Mouse (Mus musculus) small intestine, adult 2 months (tissue): ENCODE results near the gene Sftpa1. TPM values are rescaled to one million over a fixed set of nuclear protein-coding genes. Genes with fewer than 3 reads are reported as not detected.

Source experiments
- H3K27ac ChIP-seq: fragments of 200-500 bp; 2 replicates; pipeline ENCODE4 v1.5.1; 2012; ENCODE audit warnings: low read depth, low read length, control low read depth, inconsistent platforms; ENCODE audit not compliant: insufficient read depth
- H3K27me3 ChIP-seq: fragments of 200-500 bp; 2 replicates; pipeline ENCODE4 v1.6.1; 2012; ENCODE audit warnings: mild to moderate bottlenecking, moderate library complexity, low read length, inconsistent platforms; ENCODE audit not compliant: control insufficient read depth, insufficient read depth
- H3K36me3 ChIP-seq: fragments of 200-500 bp; 2 replicates; pipeline ENCODE4 v1.6.1; 2012; ENCODE audit warnings: mild to moderate bottlenecking, low read length, control low read depth, inconsistent platforms; ENCODE audit not compliant: control insufficient read depth, insufficient read depth
- H3K4me1 ChIP-seq: fragments of 200-500 bp; 2 replicates; pipeline ENCODE4 v1.6.1; 2012; ENCODE audit warnings: low read length, inconsistent platforms, mixed read lengths; ENCODE audit not compliant: control insufficient read depth, insufficient read depth, insufficient read length
- H3K4me3 ChIP-seq: fragments of 200-500 bp; 2 replicates; pipeline ENCODE4 v1.5.1; 2012; ENCODE audit warnings: low read depth, mild to moderate bottlenecking, control low read depth, inconsistent platforms, low read length, moderate library complexity
- CTCF ChIP-seq: fragments of 200-500 bp; IDR thresholded peaks from 2 replicates; pipeline ENCODE4 v1.5.1; 2012; ENCODE audit warnings: low read depth, mild to moderate bottlenecking, control low read depth, inconsistent platforms, low read length, moderate library complexity, mixed read lengths; ENCODE audit not compliant: insufficient replicate concordance, insufficient read length; ENCODE audit errors: extremely low read depth
- POLR2A ChIP-seq: fragments of 200-500 bp; IDR thresholded peaks from 2 replicates; pipeline ENCODE4 v1.6.1; 2012; ENCODE audit warnings: low read depth, mild to moderate bottlenecking, control low read depth, inconsistent platforms, low read length, moderate library complexity
- WGBS: fragments of 180-500 bp; shearing (Covaris S2); methylation state at CpG from one replicate; pipeline ENCODE4 v1.1.7; 2018; 5-methylcytosine and 5-hydroxymethylcytosine counted together
- polyA plus RNA-seq: library from polyadenylated mRNA; depleted of rRNA; stranded (reverse); fragments of >200 nt; gene quantifications from 2 replicates; pipeline ENCODE4 v1.2.3, GENCODE M21; 2012

The Sftpa1 gene
- polyA plus RNA-seq, 1 experiment = not detected

DNA sequence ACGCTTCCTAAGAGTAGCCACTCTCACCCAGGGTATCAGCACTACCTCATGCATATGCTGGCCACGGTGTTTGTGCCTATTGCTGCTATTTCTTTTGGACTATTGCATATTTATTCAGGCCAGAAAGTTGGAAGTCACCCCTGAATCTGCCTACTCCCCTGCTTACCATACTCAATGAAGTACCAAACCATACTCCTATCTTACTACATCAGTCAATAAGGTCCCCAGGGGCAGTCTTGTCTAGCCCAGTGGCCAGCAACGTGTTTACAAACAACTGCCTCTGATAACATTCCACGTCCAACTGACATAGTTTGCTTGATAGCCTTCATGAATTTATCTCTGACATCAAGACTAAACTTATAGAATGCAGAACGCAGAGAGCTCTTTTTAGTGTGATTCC, 30.3 kb upstream of the Sftpa1 start:
- TF ChIP-seq CTCF (no peak), POLR2A (no peak)
- Histone ChIP-seq H3K4me3 (no peak overlapping the region), H3K27me3 (no peaks in the 10 kb centered on the region), H3K4me1 (no peaks in the 10 kb centered on the region), H3K27ac (no peak overlapping the region), H3K36me3 (no peaks in the 10 kb centered on the region)
- 65% methylated on average over 5 of the region's 5 CpGs for WGBS

DNA sequence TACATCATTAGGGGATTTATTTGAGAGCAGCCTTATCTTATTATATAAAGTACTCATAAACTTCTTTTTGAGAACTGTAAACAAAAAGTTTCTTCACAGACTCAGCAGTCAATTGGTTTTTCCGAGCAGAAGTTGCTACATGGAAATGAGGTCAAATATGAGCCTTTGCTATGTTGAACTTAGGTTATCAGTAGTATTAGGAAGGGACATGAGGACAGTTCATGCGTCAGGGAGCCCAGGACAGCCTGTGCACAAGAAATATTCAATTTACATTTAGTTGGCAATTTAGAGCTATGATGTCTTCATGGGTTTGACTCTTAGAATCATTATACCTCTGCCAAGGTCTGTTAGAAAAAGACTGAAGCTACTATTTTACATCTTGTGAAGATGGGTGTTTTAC, 29.3 kb upstream of the Sftpa1 start:
- H3K27ac ChIP-seq = no peak overlapping the region
- 46% methylated on average over 2 of the region's 2 CpGs for WGBS

DNA sequence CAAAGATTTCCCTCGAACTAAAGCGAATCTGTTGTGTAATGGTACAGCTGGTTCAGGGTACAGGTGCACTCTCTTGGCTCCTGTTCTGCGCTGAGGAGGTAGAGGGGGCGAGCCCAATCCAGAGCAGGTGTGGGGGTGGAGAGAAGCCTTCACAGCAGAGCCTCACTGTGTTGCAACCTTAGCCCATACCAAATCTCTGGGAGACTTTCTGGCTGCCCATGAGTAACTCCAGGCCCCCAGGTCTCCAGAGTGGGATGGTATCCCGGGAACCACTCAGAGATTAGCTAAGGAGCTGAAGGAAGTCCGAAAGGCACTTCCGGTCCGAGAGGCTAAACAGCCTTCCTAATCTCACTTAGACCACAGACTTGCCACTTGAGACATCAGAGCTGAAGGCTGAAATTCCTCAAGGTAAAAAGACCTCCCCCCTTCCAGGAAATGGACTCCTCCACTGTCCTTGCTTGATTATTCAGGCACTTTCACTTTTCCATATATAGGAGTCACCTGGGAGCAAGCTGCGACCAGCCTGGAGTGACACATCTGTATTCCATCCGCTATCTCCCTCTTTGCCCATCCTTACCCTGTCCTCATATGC, 26.6 kb upstream of the Sftpa1 start, which contains the start of gene Mat1a:
Gene Mat1a, plus strand, starts transcription at position 183 of the 592 bp plus-strand sequence.
- WGBS = 50% methylated on average over 10 of the region's 10 CpGs
- H3K27me3 ChIP-seq = no peaks in the 10 kb centered on the region
- 0 out of 2 replicates have a peak within 1 kb of the TSS, but pooled peaks have one; percentile 3 for H3K4me3 ChIP-seq
- H3K27ac ChIP-seq = no peak within 1 kb of the TSS
- no peaks in the 10 kb centered on the region for H3K4me1 ChIP-seq
- H3K36me3 ChIP-seq = no peaks in the 10 kb centered on the region
- TF ChIP-seq POLR2A (no peak), CTCF (no peak)

More for the DNA sequence above, 29.3 kb upstream of the Sftpa1 start:
- TF ChIP-seq POLR2A = no peak
- no peak for TF ChIP-seq CTCF
- H3K36me3 ChIP-seq = no peaks in the 10 kb centered on the region
- H3K4me1 ChIP-seq = no peaks in the 10 kb centered on the region
- H3K27me3 ChIP-seq = no peaks in the 10 kb centered on the region
- no peak overlapping the region for H3K4me3 ChIP-seq

DNA sequence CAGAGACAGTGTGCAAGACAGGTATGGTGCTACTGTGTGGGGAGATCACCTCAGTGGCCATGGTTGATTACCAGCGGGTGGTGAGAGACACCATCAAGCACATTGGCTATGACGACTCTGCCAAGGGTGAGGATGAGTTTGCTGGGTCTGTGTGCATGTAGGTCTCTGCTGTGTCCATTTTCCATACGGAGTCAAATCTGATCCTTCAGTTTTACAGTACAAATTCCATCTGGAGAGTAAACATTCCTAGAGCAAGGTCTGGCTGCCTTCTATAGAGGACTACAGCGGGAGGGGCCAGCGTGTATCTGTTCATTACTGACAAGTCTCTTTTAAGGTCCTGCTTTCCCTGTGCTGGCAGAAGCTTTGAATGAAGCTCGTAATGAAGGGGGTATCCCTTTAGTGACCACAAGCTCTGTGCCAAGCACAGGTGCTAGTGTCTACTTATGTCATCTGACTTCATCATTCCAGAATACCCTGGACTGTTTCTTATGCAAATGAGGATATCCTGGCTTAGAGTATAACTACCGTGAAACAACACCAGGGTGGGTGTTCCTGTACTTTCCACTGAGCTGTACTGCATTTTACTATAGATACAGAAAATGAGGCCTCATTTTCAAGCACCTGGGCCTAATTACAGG, 20.4 kb upstream of the Sftpa1 start:
- TF ChIP-seq POLR2A = no peak
- no peak for TF ChIP-seq CTCF
- no peak overlapping the region for H3K4me3 ChIP-seq
- H3K4me1 ChIP-seq = no peaks in the 10 kb centered on the region
- 60% methylated on average over 7 of the region's 7 CpGs for WGBS
- H3K27ac ChIP-seq = no peak overlapping the region
- no peaks in the 10 kb centered on the region for H3K27me3 ChIP-seq
- no peaks in the 10 kb centered on the region for H3K36me3 ChIP-seq

DNA sequence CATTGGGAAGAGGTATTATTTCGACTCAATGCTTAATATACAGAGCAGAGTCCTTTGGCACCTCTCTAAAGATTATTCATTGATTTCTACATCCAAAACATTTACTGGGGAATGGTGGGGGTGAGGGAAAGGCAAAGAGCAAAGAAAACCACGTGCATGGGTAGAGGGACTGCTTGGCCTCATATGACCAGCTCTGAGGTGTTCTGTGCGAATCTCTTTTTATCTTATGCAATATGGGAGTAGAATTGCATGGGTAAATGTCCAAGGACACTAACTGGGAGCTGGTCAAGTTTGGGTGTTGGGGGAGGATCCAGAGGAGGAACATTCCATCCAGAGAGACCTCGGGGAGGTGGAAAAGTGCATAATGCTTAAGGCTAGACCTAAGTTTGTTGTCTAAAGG, 18.6 kb upstream of the Sftpa1 start:
- H3K27me3 ChIP-seq = no peaks in the 10 kb centered on the region
- H3K27ac ChIP-seq = no peak overlapping the region
- no peak overlapping the region for H3K4me3 ChIP-seq
- no peak for TF ChIP-seq POLR2A
- no peak for TF ChIP-seq CTCF
- H3K4me1 ChIP-seq = no peaks in the 10 kb centered on the region
- no peaks in the 10 kb centered on the region for H3K36me3 ChIP-seq
- 55% methylated on average over 4 of the region's 4 CpGs for WGBS

DNA sequence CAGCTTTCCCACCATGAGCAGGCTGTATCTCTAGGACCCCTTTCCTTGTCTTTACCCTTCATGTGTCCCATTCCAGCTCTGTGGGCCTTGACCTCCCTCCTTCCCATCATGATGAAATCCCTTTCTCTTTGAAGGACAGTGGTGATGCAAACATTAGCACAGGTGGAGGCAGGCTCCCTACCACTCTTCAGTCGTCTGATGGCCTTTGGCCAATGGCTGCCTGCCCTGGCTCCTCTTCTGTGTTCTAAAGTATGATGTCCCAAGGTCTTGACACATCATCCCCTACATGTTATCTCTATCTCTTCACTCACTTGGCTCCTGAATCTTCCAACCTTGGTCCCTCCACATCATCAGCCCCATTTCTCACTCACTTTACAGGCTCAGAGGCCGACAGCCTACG, 15.3 kb upstream of the Sftpa1 start:
- Histone ChIP-seq H3K27ac (no peak overlapping the region), H3K4me1 (no peaks in the 10 kb centered on the region), H3K27me3 (no peaks in the 10 kb centered on the region), H3K36me3 (no peaks in the 10 kb centered on the region), H3K4me3 (no peak overlapping the region)
- 69% methylated on average over 3 of the region's 3 CpGs for WGBS
- TF ChIP-seq POLR2A = no peak
- no peak for TF ChIP-seq CTCF

DNA sequence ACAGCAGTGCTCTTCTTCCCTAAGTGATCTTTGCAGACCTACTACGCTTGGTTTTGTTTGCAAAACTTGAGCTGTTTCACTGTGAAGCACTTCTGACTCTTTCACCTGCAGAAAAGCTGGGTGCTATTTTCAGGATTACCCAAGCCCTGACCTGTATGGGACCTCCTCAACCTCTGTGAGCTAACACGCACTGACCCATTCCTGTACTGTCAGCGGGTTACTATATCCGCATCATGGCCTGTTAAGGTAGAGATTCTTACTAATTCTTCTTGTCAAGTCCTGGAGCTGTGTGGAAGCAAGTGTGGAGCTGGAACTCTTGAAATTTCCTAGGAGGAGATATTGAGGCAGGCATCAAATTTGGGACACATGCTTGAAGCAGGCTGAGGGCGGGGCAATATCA, 6.9 kb upstream of the Sftpa1 start:
- Histone ChIP-seq H3K27ac (no peak overlapping the region), H3K27me3 (no peaks in the 10 kb centered on the region), H3K4me3 (no peak overlapping the region), H3K36me3 (no peaks in the 10 kb centered on the region), H3K4me1 (no peaks in the 10 kb centered on the region)
- whole genome bisulfite sequencing = 82% methylated on average over 5 of the region's 5 CpGs
- no peak for TF ChIP-seq CTCF
- no peak for TF ChIP-seq POLR2A
